ENCODE assay signal across 15 mouse cellular contexts in genomic region chr3:85172532-85172931, GRCm38 (mm10).
DNase-seq lines count a peak whose midpoint lies in the region; ATAC-seq and TF ChIP-seq lines count a peak whose summit lies in the region.
"Had no signal": no experiment of that assay in that cellular context is flagged by ENCODE, and none has a peak within 500 bp of the region (broad histone marks: within the 10 kb centered on the region; RNA-seq: fewer than 3 reads in every experiment).

No protein-coding gene starts in this region.

- no peak for DNase-seq in hindbrain, postnatal 0 days (ENCODE audit: low spot score)
- DNase-seq in hindbrain, embryonic 11.5 days (ENCODE audit: low spot score): no peak
- DNase-seq in CH12.LX (ENCODE audit: extremely low read depth): no peak
- DNase-seq in cerebellum, adult 18-20 months: peak; percentile 47 to 51
- DNase-seq in gastrocnemius, postnatal 14 days: peak; percentile 13
- no peak for DNase-seq in forebrain, embryonic 11.5 days (ENCODE audit: low spot score)
- no peak for DNase-seq in adrenal gland, postnatal 4 days (ENCODE audit: low spot score in 2 of 2)
- no peak for DNase-seq in layer of hippocampus, postnatal 14 days (ENCODE audit: low spot score in 2 of 2)
- DNase-seq: adrenal gland, postnatal 10 days; liver; spleen, adult 18-20 months; thymus, adult 18-20 months had no signal

- TF ChIP-seq CTCF in hindbrain, postnatal 0 days (IDR thresholded peaks at IDR 0.05; ENCODE audit: low read depth): no peak
- TF ChIP-seq CTCF in CH12.LX (conservative IDR thresholded peaks at IDR 0.05 in 1 of 2, IDR thresholded peaks at IDR 0.05 in 1 of 2; ENCODE audit: low read depth in 2 of 2, low read length in 2 of 2): no peak

- intact Hi-C loops in gastrocnemius, postnatal 14 days (cut with DNase I; ENCODE audit: low total_unique reads): no loop called here

- H3K27ac ChIP-seq in hindbrain, postnatal 0 days: no peak overlapping the region
- no peak overlapping the region for H3K27ac ChIP-seq in hindbrain, embryonic 11.5 days (ENCODE audit: low read depth, low read length)
- no peak overlapping the region for H3K27ac ChIP-seq in CH12.LX (ENCODE audit: insufficient read depth, low read depth)
- no peak overlapping the region for H3K27ac ChIP-seq in forebrain, embryonic 11.5 days (ENCODE audit: low read depth, low read length)
- H3K27ac ChIP-seq: forebrain, embryonic 15.5 days; heart, embryonic 10.5 days; hindbrain, embryonic 14.5 days had no signal

- H3K9me3 ChIP-seq in hindbrain, postnatal 0 days (ENCODE audit: low read length): no peaks in the 10 kb centered on the region
- no peaks in the 10 kb centered on the region for H3K9me3 ChIP-seq in hindbrain, embryonic 11.5 days (ENCODE audit: control insufficient read depth, low read length)
- no peaks in the 10 kb centered on the region for H3K9me3 ChIP-seq in CH12.LX (replicated peaks; ENCODE audit: low read length)
- no peaks in the 10 kb centered on the region for H3K9me3 ChIP-seq in forebrain, embryonic 11.5 days (ENCODE audit: control insufficient read depth, low read length)
- H3K9me3 ChIP-seq: forebrain, embryonic 15.5 days; heart, embryonic 10.5 days had no signal

- no peaks in the 10 kb centered on the region for H3K79me2 ChIP-seq in CH12.LX (replicated peaks; ENCODE audit: control insufficient read depth, extremely low read depth, insufficient read depth, poor library complexity, severe bottlenecking)

- H3K27me3 ChIP-seq in hindbrain, postnatal 0 days (ENCODE audit: insufficient read depth, low read length): no peaks in the 10 kb centered on the region
- H3K27me3 ChIP-seq in hindbrain, embryonic 11.5 days (ENCODE audit: control insufficient read depth, insufficient read depth, low read length): no peaks in the 10 kb centered on the region
- H3K27me3 ChIP-seq in CH12.LX (replicated peaks): no peaks in the 10 kb centered on the region
- H3K27me3 ChIP-seq in forebrain, embryonic 11.5 days (ENCODE audit: control insufficient read depth, insufficient read depth, low read length): no peaks in the 10 kb centered on the region
- H3K27me3 ChIP-seq: forebrain, embryonic 15.5 days had no signal

- H3K36me3 ChIP-seq in hindbrain, postnatal 0 days (ENCODE audit: insufficient read depth, low read length): no peaks in the 10 kb centered on the region
- H3K36me3 ChIP-seq in hindbrain, embryonic 11.5 days (ENCODE audit: control insufficient read depth, insufficient read depth, low read length): no peaks in the 10 kb centered on the region
- no peaks in the 10 kb centered on the region for H3K36me3 ChIP-seq in CH12.LX (replicated peaks in 1 of 2; ENCODE audit: control insufficient read depth in 1 of 2, insufficient read depth in 1 of 2, low read length in 1 of 2)
- H3K36me3 ChIP-seq in forebrain, embryonic 11.5 days (ENCODE audit: control insufficient read depth, insufficient read depth, low read length): no peaks in the 10 kb centered on the region
- H3K36me3 ChIP-seq: forebrain, embryonic 15.5 days; heart, embryonic 10.5 days had no signal

- TF ChIP-seq EP300 in CH12.LX (IDR thresholded peaks at IDR 0.05; ENCODE audit: low read length): no peak

- dilution Hi-C loops in CH12.LX (cut with MboI; ENCODE audit: extremely low pct_ligation_motif_present, extremely low pct_unique_long_range_greater_than_20kb, low sequenced_read_pairs): no loop called here

- H3K4me3 ChIP-seq in hindbrain, postnatal 0 days (ENCODE audit: low read length): no peak overlapping the region
- H3K4me3 ChIP-seq in hindbrain, embryonic 11.5 days (ENCODE audit: low read depth, low read length): no peak overlapping the region
- peak overlapping the region in 1 of 3 experiments; percentile 6 for H3K4me3 ChIP-seq in CH12.LX (replicated peaks in 1 of 3; ENCODE audit: low read depth in 2 of 3, low read length in 2 of 3, poor library complexity in 1 of 3)
- H3K4me3 ChIP-seq in forebrain, embryonic 11.5 days (ENCODE audit: low read depth, low read length): no peak overlapping the region
- H3K4me3 ChIP-seq: forebrain, embryonic 15.5 days; heart, embryonic 10.5 days had no signal

- H3K4me2 ChIP-seq in hindbrain, postnatal 0 days (ENCODE audit: low read depth, low read length): 0 out of 2 replicates have a peak overlapping the region, but pooled peaks have one; percentile 27
- no peak overlapping the region for H3K4me2 ChIP-seq in hindbrain, embryonic 11.5 days (replicated peaks; ENCODE audit: low read depth, low read length)
- H3K4me2 ChIP-seq in CH12.LX (ENCODE audit: insufficient read depth, low read depth, poor library complexity, severe bottlenecking): peak overlapping the region; percentile 44
- H3K4me2 ChIP-seq in forebrain, embryonic 11.5 days (ENCODE audit: low read depth, low read length, severe bottlenecking): no peak overlapping the region
- H3K4me2 ChIP-seq: forebrain, embryonic 15.5 days; hindbrain, embryonic 14.5 days had no signal

- H3K4me1 ChIP-seq in hindbrain, postnatal 0 days (ENCODE audit: insufficient read depth, low read length): no peaks in the 10 kb centered on the region
- H3K4me1 ChIP-seq in hindbrain, embryonic 11.5 days (replicated peaks; ENCODE audit: control insufficient read depth, insufficient read depth, low read length): no peaks in the 10 kb centered on the region
- no peaks in the 10 kb centered on the region for H3K4me1 ChIP-seq in CH12.LX (ENCODE audit: control insufficient read depth in 1 of 2, insufficient read depth in 2 of 2)
- H3K4me1 ChIP-seq in forebrain, embryonic 11.5 days (replicated peaks; ENCODE audit: control insufficient read depth, insufficient read depth, low read length): no peaks in the 10 kb centered on the region
- H3K4me1 ChIP-seq: forebrain, embryonic 15.5 days had no signal

- no peak for TF ChIP-seq POLR2A in CH12.LX (IDR thresholded peaks at IDR 0.05; ENCODE audit: low read depth, low read length)

- H3K9ac ChIP-seq in hindbrain, postnatal 0 days (replicated peaks; ENCODE audit: low read length): no peak overlapping the region
- H3K9ac ChIP-seq in hindbrain, embryonic 11.5 days (ENCODE audit: low read depth, low read length): no peak overlapping the region
- no peak overlapping the region for H3K9ac ChIP-seq in CH12.LX (ENCODE audit: insufficient read depth, low read depth)
- H3K9ac ChIP-seq in forebrain, embryonic 11.5 days (ENCODE audit: low read length): no peak overlapping the region
- H3K9ac ChIP-seq: forebrain, embryonic 15.5 days; hindbrain, embryonic 14.5 days had no signal

- in situ Hi-C loops in CH12.LX (cut with MboI; ENCODE audit: low pct_ligation_motif_present, low pct_unique_long_range_greater_than_20kb, low sequenced_read_pairs): no loop called here

- WGBS in hindbrain, postnatal 0 days: 42% methylated on average over 11 of the region's 11 CpGs
- 73% methylated on average over 11 of the region's 11 CpGs for WGBS in hindbrain, embryonic 11.5 days
- 84% methylated on average over 11 of the region's 11 CpGs for WGBS in forebrain, embryonic 11.5 days

- ATAC-seq in hindbrain, postnatal 0 days: no peak
- no peak for ATAC-seq in hindbrain, embryonic 11.5 days (ENCODE audit: low FRiP score)
- ATAC-seq in forebrain, embryonic 11.5 days (replicated peaks; ENCODE audit: low FRiP score): no peak
- ATAC-seq: forebrain, embryonic 15.5 days had no signal

- TF ChIP-seq RAD21 in CH12.LX (IDR thresholded peaks at IDR 0.05; ENCODE audit: low read depth, low read length): no peak

TF ChIP-seq in CH12.LX, 34 proteins besides CTCF, POLR2A, EP300 and RAD21:
- TF ChIP-seq USF1 (IDR thresholded peaks at IDR 0.05; ENCODE audit: low read depth, low read length) (no peak), ETS1 (conservative IDR thresholded peaks at IDR 0.05; ENCODE audit: low read depth, low read length) (no peak), TCF12 (IDR thresholded peaks at IDR 0.05; ENCODE audit: low read depth, low read length) (no peak), ZNF384 (IDR thresholded peaks at IDR 0.05; ENCODE audit: low read depth, low read length) (no peak), ELF1 (IDR thresholded peaks at IDR 0.05; ENCODE audit: low read depth, low read length) (no peak), MAX (IDR thresholded peaks at IDR 0.05; ENCODE audit: low read length) (no peak), ZC3H11A (IDR thresholded peaks at IDR 0.05; ENCODE audit: low read depth, low read length) (no peak), SIN3A (IDR thresholded peaks at IDR 0.05; ENCODE audit: low read length) (no peak), E2F4 (IDR thresholded peaks at IDR 0.05; ENCODE audit: insufficient replicate concordance, low read depth, low read length) (no peak), MEF2A (IDR thresholded peaks at IDR 0.05; ENCODE audit: borderline replicate concordance, low read depth, low read length) (no peak), MXI1 (IDR thresholded peaks at IDR 0.05; ENCODE audit: low read depth, low read length) (no peak), HCFC1 (IDR thresholded peaks at IDR 0.05; ENCODE audit: low read depth, low read length) (no peak), BHLHE40 (IDR thresholded peaks at IDR 0.05; ENCODE audit: low read depth, low read length) (no peak), UBTF (IDR thresholded peaks at IDR 0.05; ENCODE audit: low read depth, low read length) (no peak)

Comparison
In these comparisons a context has a peak if more than half of its experiments do, and no peak if none do; other contexts are left out.
1. H3K4me2 ChIP-seq: peak in hindbrain, postnatal 0 days (single experiment) and CH12.LX (single experiment); none in hindbrain, embryonic 11.5 days (single experiment) and forebrain, embryonic 11.5 days (single experiment).
2. DNase-seq: peak in cerebellum, adult 18-20 months (2 of 2) and gastrocnemius, postnatal 14 days (single experiment); none in hindbrain, postnatal 0 days (single experiment), hindbrain, embryonic 11.5 days (single experiment), CH12.LX (single experiment), forebrain, embryonic 11.5 days (single experiment), adrenal gland, postnatal 4 days (0 of 2) and layer of hippocampus, postnatal 14 days (0 of 2).